Mouse (Mus musculus) ovary, postnatal 14 days (tissue): ENCODE results near the gene Numa1.
"Not testable (repeated sequence)": the region's sequence is repeated elsewhere in the genome, so short reads cannot be mapped to it uniquely, and the experiment has no call there.

Source experiments
- DNase-seq: peaks from one replicate; pipeline ENCODE4 v3.0.0; 2022; ENCODE audit warnings: low spot score

Gene Numa1

DNA sequence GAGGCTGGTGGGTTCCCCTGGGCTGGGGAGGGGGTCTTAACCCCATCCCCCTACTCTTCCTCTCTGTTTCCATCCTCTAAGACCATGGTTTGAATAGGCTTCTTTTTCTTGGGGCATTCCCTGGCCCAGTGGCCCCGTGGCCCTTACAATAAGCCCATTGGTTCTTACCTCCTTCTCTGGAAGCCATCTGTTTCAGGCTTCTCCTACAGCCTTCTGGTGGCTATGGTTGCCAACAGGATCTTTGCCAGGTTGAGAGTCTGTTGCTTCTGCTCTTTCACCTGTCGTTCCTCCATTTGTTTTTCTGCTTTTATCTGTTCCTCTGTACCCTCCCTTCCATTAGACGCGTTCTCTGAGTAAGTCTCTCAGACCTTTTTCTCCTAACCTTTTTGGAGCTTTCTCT, 3.7 kb downstream of the Numa1 start:
- DNase-seq = no peak

DNA sequence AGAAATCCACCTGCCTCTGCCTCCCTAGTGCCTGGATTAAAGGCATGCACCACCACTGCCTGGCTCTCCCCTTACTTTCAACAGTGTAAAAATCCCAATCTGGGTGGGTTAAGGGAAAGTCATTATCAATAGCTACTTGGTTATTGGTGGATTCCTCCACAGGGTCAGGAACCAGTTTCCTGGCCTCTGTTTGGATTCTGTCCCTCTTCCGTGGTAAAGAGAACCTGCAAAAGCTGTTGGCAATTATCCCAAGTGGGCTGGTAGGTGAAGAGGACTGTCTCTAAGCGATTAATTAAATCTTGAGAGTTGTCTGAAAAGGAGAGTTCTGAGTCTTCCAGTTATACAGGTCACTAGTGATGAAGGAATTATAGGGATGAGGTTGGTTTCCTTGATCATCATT, 4.4 kb downstream of the Numa1 start:
- no peak for DNase-seq

DNA sequence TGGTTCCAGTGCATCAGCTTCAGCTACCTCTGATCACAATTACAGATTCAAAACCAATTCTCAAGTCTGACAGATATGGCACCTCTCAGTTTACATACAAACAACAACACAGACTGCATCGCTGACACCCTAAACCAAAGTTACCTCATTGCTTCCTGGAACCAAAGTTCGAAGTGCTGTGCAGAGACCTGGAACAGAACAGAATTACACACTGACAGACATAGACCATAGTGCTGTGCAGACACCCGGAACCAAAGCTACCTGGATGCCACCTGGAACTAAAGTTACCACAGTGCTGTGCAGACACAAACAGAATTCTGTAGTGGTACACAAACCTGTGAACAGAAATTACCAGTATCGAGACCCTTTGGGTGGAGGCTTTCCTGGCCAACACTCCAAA, 5.8 kb downstream of the Numa1 start:
- DNase-seq = no peak

DNA sequence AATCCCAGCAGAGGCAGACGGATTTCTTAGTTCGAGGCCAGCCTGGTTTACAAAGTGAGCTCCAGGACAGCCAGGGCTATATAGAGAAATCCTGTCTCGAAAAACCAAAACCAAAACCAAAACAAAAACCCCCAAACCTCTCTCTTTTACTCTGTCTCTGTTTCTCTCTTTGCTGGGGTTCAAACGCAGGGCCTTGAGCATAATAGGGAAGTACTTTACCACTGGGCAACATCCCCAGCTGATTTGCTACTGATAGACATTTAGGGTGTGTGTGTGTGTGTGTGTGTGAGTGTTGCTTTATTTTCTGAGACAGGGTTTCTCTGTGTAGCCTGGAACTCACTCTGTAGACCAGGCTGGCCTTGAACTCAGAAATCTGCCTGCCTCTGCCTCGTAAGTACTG, 15.1 kb downstream of the Numa1 start:
- not testable (repeated sequence) for DNase-seq

DNA sequence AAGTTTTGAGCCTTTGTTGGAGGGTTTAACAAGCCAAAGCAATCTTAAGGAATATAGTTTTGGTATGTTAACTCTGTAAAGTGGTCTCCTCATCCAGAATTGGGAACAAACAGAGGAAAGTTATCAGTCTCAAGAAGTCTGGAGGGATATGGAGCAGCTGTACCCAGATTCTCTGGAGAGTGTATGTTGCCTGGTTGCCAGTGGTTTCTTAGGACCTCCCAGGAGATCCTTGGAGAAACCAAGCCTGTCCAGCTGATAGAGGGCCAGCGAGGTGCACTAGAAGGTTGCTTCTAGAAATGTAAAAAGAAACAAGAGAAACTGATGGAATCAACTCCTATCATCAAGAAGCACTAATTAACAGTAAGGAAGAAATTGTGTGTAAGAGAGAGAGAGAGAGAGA, 17.7 kb downstream of the Numa1 start:
- DNase-seq = no peak

DNA sequence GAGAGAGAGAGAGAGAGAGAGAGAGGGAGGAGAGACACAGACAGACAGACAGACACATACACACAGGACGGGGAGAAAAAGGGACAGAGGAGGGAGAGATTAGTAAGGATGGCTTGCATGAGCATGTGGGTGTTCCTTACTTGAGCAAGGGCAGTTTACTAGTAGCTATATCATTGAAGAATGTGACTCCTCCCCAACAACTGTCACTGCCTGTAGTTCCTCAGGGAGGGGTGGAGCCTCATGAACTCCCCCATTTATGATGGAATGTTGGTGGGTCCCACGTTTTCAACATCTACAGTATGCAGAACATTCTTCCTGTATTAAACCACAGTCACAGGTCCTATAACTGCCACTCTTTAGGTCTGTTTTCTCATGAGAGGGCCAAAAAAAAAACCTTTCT, 18.2 kb downstream of the Numa1 start:
- no peak for DNase-seq

DNA sequence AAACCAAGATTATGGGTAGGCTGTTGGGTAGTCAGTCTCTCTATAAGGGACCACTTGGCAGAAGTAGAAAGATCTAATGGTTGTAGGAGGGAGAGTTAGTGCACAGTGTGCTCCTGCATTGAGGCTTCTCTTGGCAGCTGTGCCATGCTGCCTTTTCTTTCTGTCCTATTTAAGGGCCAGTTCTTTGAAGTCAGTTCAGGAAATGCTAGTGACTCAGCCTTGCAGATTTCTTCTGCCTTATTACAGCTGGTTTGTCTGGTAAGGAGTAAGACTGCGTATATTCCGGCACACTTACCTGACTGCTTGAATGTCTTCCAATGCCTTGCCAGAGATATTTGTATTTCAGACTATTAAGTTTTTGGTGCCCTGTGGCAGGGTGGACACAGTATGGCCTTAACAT, 20.3 kb downstream of the Numa1 start:
- DNase-seq = no peak

GRCm38 (mm10) chr7:101955276-101955675, 21.4 kb downstream of the Numa1 start:
- no peak for DNase-seq

GRCm38 (mm10) chr7:101955862-101956261, 22.0 kb downstream of the Numa1 start:
- no peak for DNase-seq

DNA sequence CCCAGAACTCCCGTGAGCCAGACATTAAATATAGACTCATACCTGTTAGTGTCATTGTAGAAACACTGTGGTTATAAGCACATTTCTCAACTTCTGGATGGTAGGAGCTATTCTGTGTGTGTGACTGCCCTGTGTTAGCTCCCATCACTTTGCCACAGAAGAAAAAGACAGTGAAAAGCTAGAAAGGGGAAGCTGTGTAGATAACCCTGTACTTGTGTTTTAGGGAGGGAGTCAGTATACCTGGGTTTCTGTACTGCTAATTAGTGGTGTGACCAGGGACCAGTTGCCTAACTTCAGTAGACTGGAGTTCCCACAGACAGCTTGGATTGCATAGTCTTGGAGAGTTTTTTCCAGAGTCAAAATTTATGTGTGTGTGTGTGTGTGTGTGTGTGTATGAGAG, 22.6 kb downstream of the Numa1 start:
- DNase-seq = no peak

GRCm38 (mm10) chr7:101956911-101957310, 23.0 kb downstream of the Numa1 start:
- no peak for DNase-seq

- no peak for DNase-seq
Observed at GRCm38 (mm10) chr7:101962829-101963228, 28.9 kb downstream of the Numa1 start.

DNA sequence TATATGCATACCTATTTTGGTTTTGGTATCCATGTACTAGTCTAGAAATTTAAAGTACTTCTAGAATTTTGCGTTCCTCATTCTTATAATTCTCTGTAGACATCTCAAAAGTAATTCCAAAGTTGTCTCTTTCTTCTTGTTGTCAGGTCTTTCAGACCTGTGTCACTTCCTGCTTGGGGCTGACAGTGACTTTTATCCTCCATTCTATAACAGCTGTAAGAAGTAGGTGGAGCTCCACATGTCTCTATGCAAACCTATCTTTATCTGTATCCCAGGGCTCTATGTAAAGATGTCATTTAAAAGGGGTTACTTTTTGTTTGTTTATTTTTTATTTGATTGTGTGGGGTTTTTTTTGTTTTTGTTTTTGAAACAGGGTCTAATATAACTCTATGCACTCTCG, 29.7 kb downstream of the Numa1 start:
- DNase-seq = no peak

DNA sequence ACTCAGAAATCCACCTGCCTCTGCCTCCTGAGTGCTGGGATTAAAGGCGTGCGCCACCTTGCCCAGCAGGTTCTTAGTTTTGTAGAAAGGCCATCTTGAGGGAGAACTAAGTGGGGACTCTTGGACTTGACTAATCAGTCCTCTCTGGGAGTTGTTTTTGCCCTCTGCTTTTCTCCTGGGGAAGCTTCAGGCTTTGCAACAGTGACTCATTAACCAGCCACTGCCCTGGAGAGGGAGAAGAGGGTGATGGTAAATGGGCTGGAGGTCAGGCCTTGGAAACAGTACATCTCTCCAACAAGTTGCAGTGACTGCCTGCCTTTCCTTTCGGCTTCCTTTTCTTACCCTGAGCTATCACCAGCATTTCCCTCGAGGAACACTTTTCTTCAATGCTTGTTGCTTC, 30.6 kb downstream of the Numa1 start:
- no peak for DNase-seq

DNA sequence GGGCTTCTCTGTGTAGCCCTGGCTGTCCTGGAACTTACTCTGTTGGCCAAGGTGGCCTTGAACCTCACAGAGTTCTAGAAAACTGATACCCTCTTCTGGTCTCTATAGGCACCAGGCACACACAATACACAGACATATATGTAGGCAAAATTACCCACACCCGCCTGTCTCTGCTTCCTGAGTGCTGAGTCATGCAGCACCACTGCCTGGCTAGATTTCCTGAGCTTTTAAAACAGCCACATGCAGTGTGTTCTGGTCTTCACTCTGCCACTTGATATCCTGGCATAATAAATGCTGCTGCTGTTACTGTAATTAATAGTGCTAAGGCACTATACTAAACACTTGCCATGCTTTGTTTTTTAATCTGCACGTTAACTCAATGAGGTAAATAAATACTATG, 31.7 kb downstream of the Numa1 start:
- no peak for DNase-seq

GRCm38 (mm10) chr7:101967256-101967655, 33.3 kb downstream of the Numa1 start:
- DNase-seq = no peak

DNA sequence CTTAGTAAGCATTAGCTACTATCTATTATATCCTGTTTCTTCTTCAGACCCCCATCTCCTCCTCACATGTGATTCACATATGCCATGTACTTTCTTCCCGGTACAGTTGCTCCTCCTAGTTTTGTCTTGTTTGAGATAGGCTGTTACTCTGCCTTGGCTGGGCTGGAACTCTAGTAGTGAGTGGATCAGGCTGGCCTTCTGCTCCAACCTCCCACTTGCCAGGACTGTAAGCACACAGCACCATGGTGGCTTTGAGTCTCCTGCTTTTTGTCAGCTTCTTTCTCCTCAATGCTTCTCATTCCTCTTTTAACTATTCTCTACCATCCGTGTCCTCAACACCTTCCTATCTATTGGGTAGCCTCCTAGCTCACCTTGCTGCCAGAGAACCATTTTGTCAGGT, 34.8 kb downstream of the Numa1 start:
- DNase-seq = no peak

DNA sequence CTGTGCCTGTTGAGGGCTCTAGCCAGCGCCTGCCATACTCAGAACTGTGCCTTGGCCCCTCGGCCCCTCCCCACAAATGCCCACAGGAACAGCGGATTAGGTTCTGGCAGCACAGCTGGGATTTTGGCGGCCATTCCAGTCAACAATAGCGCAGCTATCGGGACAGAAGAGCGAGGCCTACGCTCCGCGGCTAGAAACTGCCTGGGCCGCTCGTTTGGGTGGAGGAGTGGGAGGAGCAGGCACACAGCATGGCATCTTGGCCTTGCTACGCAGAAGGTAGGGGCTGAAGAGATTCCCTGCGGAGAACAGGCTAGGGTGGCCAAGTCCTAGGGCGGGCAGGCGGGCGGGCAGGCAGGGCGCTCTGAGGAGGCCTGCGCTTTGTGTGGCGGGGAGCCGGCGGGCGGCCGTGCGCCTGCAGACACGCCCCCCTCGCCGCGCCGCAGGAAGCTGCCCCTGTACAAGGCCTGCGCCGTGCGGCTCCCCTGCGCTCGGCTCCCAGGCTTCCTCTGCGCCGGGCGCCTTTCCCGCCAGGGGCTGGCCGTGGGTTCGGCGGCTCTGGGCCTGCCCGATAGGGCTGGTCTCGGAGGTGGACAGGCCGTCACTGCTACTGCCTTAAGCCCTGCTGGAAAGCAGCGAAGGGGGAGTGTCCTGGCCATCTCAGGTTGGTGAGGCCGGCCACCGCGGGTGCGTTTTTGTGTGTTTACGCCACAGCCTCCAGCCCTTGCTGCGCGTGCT, 36.0 kb downstream of the Numa1 start:
- peak; percentile 79 for DNase-seq

GRCm38 (mm10) chr7:101970429-101970775, 36.5 kb downstream of the Numa1 start:
- peak; percentile 90 for DNase-seq

DNA sequence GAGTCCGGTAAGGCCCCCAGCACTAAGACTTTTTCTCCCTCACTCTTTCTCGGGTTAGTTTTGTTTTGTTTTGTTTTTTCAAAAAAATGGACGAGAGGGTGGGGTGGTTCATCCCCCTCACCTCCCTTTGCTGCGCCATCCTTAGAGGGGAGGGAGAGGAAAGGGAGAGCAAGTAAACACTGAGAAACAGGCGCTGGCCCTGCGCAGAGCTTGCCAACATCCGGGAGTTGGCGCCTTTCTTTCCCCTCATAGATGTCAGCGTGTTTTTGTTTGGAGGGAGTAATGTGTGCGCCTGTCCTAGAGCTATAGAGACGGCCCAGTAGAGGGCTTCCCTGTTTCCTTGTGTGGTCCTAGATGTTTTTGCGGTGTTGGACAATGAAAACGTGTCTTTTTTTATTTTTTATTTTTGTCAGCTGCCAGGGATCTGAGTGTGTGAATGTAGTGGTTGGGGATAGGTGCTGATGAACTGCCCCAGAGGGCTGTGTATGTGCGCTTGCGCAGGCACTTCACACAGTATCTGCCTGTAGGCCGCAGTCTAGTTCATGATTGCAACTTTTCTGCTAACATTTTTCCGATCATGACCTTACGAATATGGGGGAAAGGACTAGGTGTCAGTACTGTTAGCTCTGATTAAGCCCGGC, 37.0 kb downstream of the Numa1 start:
- DNase-seq = peak; percentile 71

DNA sequence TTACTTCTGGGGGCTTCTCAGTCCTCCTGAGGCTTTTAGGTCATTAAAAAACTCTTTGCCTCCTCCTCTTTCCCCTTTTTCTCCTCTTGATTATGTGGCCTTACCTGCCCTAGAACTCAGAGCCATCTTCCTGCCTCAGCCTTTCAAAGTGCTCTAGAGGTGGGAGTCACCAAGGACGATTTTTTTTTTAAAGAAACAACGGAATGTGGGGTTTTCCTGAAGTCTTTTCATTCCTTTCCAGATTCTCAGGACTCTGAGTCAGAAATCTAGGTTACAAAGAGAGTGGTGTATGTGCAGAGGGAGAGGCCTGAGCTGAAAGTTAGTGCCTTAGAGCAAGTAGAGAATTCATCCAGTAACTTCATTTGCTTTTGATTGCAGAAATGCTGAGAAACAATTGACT, 37.8 kb downstream of the Numa1 start:
- DNase-seq = no peak

- DNase-seq = no peak
Observed at GRCm38 (mm10) chr7:101973730-101974129, 39.8 kb downstream of the Numa1 start.

DNA sequence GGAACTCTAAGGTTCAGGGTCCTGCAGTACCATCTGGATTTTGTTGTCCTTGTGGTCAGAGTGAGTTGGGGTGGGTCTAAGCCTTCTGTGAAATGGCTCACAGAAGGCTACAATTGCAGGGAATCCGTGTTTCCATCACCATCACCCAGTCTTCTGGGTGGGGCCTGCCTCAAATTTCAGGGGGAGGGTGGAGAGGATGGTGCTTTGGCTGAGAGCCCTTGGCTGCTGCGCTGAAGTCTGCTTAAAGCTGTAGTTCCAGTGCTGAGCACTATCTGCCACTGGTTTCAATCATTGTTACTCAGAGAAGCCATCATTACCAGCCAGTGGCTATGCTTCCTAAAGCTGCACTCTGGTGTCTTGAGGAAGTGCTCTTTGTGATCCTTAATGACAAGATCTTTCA, 40.6 kb downstream of the Numa1 start:
- no peak for DNase-seq

- DNase-seq = no peak
Observed at GRCm38 (mm10) chr7:101982735-101983134, 48.8 kb downstream of the Numa1 start.
